In the genomic region with DNA sequence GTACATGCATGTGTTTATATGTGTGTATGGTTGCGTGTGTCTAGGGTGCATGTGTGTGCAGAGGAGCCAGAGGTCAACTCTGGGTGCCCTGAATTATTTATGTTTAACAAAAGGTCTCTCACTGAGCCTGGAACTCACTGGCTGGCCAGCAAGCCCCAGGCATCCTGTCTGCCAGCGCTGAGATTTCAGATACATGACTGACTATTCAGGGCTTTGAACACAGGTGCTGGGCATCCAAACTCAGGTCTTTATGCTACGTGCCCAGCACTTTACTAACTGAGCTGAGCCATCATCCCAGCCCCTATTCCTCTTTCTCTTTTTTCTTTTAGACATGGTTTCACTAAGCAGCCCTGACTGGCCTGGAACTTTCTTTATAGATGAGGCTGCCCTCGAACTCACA, we compare ENCODE assay signal across 19 mouse cellular contexts. TPM values are rescaled to one million over a fixed set of nuclear protein-coding genes. Genes with fewer than 3 reads are reported as not detected.
A peak's percentile ranks its signal among the peaks of the same experiment; 100 is the strongest.
DNase-seq lines count a peak whose midpoint lies in the region; ATAC-seq and TF ChIP-seq lines count a peak whose summit lies in the region.
"Had no signal": no experiment of that assay in that cellular context is flagged by ENCODE, and none has a peak within 500 bp of the region (broad histone marks: within the 10 kb centered on the region; RNA-seq: fewer than 3 reads in every experiment).

No protein-coding gene starts in this region.

- H3K4me3 ChIP-seq in midbrain, embryonic 11.5 days (ENCODE audit: low read depth, low read length): no peak overlapping the region
- no peak overlapping the region for H3K4me3 ChIP-seq in midbrain, postnatal 0 days (ENCODE audit: low read depth, low read length)

- TF ChIP-seq CTCF in midbrain, postnatal 0 days (IDR thresholded peaks at IDR 0.05): no peak

- no peak overlapping the region for H3K27ac ChIP-seq in midbrain, embryonic 11.5 days (ENCODE audit: low read depth, low read length)
- no peak overlapping the region for H3K27ac ChIP-seq in midbrain, postnatal 0 days (ENCODE audit: low read depth, low read length)

- DNase-seq in heart, adult 11 months: peak; percentile 54
- DNase-seq in heart, adult 8-10 months (ENCODE audit: low spot score): no peak
- peak; percentile 76 for DNase-seq in midbrain, embryonic 11.5 days (ENCODE audit: low spot score, missing footprints)
- DNase-seq in midbrain, postnatal 0 days (ENCODE audit: low spot score): no peak
- DNase-seq: adrenal gland, adult 2 months; adrenal gland, adult 8-10 months; adrenal gland, postnatal 10 days; adrenal gland, postnatal 14 days; adrenal gland, postnatal 25 days; adrenal gland, postnatal 36 days; B cell, adult 2 months; cerebellum, adult 11 months; cerebellum, adult 11-12 months; cerebellum, adult 18-20 months had no signal

- no peaks in the 10 kb centered on the region for H3K36me3 ChIP-seq in midbrain, embryonic 11.5 days (ENCODE audit: control insufficient read depth, insufficient read depth, low read length)
- H3K36me3 ChIP-seq in midbrain, postnatal 0 days (ENCODE audit: insufficient read depth, low read length): no peaks in the 10 kb centered on the region

- no peaks in the 10 kb centered on the region for H3K4me1 ChIP-seq in midbrain, embryonic 11.5 days (ENCODE audit: control insufficient read depth, insufficient read depth, low read length)
- no peaks in the 10 kb centered on the region for H3K4me1 ChIP-seq in midbrain, postnatal 0 days (ENCODE audit: insufficient read depth, low read length)

- no peak overlapping the region for H3K9ac ChIP-seq in midbrain, embryonic 11.5 days (ENCODE audit: low read length)
- no peak overlapping the region for H3K9ac ChIP-seq in midbrain, postnatal 0 days (replicated peaks; ENCODE audit: low read length, poor library complexity, severe bottlenecking)

- WGBS in midbrain, embryonic 11.5 days: 87% methylated on average over 4 of the region's 4 CpGs
- WGBS in midbrain, postnatal 0 days: 88% methylated on average over 4 of the region's 4 CpGs

- H3K27me3 ChIP-seq in midbrain, embryonic 11.5 days (ENCODE audit: control insufficient read depth, insufficient read depth, low read length): no peaks in the 10 kb centered on the region
- no peaks in the 10 kb centered on the region for H3K27me3 ChIP-seq in midbrain, postnatal 0 days (ENCODE audit: insufficient read depth, low read length)
- H3K27me3 ChIP-seq: CH12.LX, Patski had no signal

- ATAC-seq in midbrain, embryonic 11.5 days (ENCODE audit: low FRiP score): no peak
- ATAC-seq in midbrain, postnatal 0 days (ENCODE audit: low FRiP score): no peak
- ATAC-seq: activated CD4-positive, CD25-positive, alpha-beta regulatory T cell, adult 4 months; CD4-positive, CD25-positive, alpha-beta regulatory T cell, adult 4 months; Patski had no signal

- H3K4me2 ChIP-seq in midbrain, embryonic 11.5 days: no peak overlapping the region
- no peak overlapping the region for H3K4me2 ChIP-seq in midbrain, postnatal 0 days (ENCODE audit: low read depth, low read length, poor library complexity, severe bottlenecking)

- no peaks in the 10 kb centered on the region for H3K9me3 ChIP-seq in midbrain, embryonic 11.5 days (ENCODE audit: control insufficient read depth, low read length)
- H3K9me3 ChIP-seq in midbrain, postnatal 0 days (ENCODE audit: low read length): no peaks in the 10 kb centered on the region
- H3K9me3 ChIP-seq: G1E had no signal

RNA-seq across cellular contexts. Expression of a gene that starts 59.8 kb away (rescaled TPM):
- total RNA-seq in heart, adult 8-10 months (2022): 1 to 10 TPM in 1 of 4 experiments, under 1 TPM in 3; 0.31 to 2.2 (median 0.83) TPM
- 1.0 and 1.5 TPM in 2 replicates for polyA plus RNA-seq in midbrain, embryonic 11.5 days (2014; fragmentation: Nextera tagmentation; extraction: Ambion mirVana)
- total RNA-seq in midbrain, postnatal 0 days (2014; rRNA removed): 8.6 and 8.9 TPM in 2 replicates
- 2.0 and 2.2 TPM in 2 replicates for polyA plus RNA-seq in midbrain, postnatal 0 days (2015; fragmentation: Nextera tagmentation; extraction: Ambion mirVana)

Comparison
In these comparisons a context has a peak if more than half of its experiments do, and no peak if none do; other contexts are left out.
1. DNase-seq: peak in heart, adult 11 months (single experiment) and midbrain, embryonic 11.5 days (single experiment); none in heart, adult 8-10 months (single experiment) and midbrain, postnatal 0 days (single experiment).